Mouse (Mus musculus) cortical plate, adult 2 months (tissue): Measurements from ENCODE around the gene Rab3gap2. TPM values are rescaled to one million over a fixed set of nuclear protein-coding genes. Genes with fewer than 3 reads are reported as not detected.
A peak's percentile ranks its signal among the peaks of the same experiment; 100 is the strongest.

Experiments
- H3K27ac ChIP-seq: fragments of 200-500 bp; 2 replicates; pipeline ENCODE4 v1.5.1; 2012; ENCODE audit warnings: low read length, control low read depth, inconsistent platforms; ENCODE audit not compliant: insufficient read depth
- H3K4me1 ChIP-seq: fragments of 200-500 bp; 2 replicates; pipeline ENCODE4 v1.6.1; 2011; ENCODE audit warnings: low read length; ENCODE audit not compliant: control insufficient read depth, insufficient read depth
- H3K4me3 ChIP-seq: fragments of 200-500 bp; 2 replicates; pipeline ENCODE4 v1.5.1; 2011; ENCODE audit warnings: mild to moderate bottlenecking, low read length, control low read depth; ENCODE audit not compliant: insufficient read depth
- CTCF ChIP-seq: fragments of 200-500 bp; IDR thresholded peaks from 2 replicates; pipeline ENCODE4 v1.5.1; 2011; ENCODE audit warnings: mild to moderate bottlenecking, control low read depth, low read length; ENCODE audit not compliant: insufficient read depth; ENCODE audit errors: extremely low read depth
- POLR2A ChIP-seq: fragments of 200-500 bp; IDR thresholded peaks from 2 replicates; pipeline ENCODE4 v1.6.1; 2011; ENCODE audit warnings: mild to moderate bottlenecking, low read length, control low read depth; ENCODE audit not compliant: insufficient read depth; ENCODE audit errors: extremely low read depth
- polyA plus RNA-seq: library from polyadenylated mRNA; depleted of rRNA; stranded (reverse); fragments of >200 nt; gene quantifications from 2 replicates; pipeline ENCODE4 v1.2.3, GENCODE M21; 2012

Gene Rab3gap2
- polyA plus RNA-seq, 1 experiment, result 48.9 TPM

DNA sequence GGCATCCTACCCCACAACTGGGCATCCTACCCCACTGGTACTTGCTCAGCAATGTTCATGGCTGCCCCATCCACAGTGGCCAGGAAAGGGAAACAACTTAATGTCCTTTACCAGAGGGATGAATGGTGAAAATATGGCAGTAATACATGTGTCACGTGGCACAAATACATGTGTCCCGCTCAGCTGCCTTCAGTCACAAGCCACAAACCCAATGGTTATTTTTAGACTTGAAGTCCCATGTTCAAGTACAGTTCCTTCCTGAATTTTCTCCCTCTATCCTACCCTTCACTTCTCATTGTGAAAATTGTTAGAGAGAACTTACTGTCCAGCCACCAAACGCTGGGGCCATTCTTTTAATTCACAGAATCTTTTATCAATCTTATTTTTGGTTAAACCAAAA is 7.6 kb upstream of the Rab3gap2 start:
- TF ChIP-seq CTCF, result no peak
- TF ChIP-seq POLR2A, result no peak
- H3K4me1 ChIP-seq, result no peaks in the 10 kb centered on the region
- no peak overlapping the region for H3K4me3 ChIP-seq
- H3K27ac ChIP-seq, result no peak overlapping the region

DNA sequence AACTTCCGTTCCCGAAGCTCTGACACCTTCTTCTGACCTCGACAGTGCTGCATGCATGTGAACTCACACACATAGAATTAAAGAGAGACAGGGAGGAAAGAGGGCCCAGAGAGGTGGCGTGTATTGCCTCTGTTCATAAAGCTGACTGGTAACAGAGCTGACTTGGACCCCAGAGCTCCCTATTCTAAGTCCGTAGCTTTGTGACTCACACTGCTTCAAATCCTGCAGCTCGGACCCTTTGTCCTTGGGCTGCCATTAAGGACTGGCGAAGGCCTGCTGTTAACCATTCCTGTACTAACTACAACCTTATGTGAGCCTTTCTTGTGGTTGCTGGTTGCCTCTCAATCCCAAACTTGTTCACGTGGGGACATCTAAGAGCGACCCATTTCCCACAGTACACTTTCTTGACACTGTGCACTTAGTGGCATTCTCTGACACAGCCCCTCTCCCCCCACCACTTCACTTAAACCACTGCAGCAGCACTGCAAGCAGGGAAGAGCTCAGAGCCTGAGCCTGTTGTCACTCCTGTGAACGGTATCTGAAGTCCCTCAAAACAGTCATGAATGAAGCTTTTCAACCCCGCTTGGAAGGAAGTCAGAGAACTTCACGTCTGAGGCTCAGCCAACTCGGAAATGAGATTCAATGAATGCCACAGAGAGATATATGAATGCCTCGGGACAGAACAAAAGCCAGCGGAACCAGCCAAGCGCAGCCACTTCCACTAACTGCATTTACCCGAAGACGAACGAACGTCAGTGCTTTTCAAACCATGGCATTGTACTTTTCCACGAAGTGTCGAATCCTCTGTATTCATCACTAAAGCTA is 3.1 kb upstream of the Rab3gap2 start:
- TF ChIP-seq CTCF (no peak), POLR2A (no peak)
- Histone ChIP-seq H3K4me3 (no peak overlapping the region), H3K4me1 (peaks cover 4% of the 10 kb centered on the region; the same call in 1 of the 2 replicates), H3K27ac (no peak overlapping the region)

DNA sequence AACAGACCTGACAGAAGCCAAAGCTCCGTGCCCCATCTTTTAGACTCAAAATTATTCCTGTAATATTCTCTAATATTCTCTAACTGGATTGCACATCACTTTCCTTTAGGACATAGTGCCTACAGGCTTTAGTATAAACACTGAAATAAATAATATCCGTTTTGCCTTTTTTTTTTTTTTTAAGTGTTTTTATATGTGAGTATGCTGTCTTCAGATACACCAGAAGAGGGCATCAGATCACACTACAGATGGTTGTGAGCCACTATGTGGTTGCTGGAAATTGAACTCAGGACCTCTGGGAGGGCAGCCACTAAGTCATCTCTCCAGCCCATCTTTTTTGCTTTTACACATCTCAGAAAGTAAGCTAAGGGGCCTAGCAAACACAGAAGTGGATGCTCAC is 1.9 kb upstream of the Rab3gap2 start:
- Histone ChIP-seq H3K4me1 (peaks cover 4% of the 10 kb centered on the region; the same call in 1 of the 2 replicates), H3K27ac (no peak overlapping the region), H3K4me3 (no peak overlapping the region)
- TF ChIP-seq POLR2A (no peak), CTCF (no peak)

DNA sequence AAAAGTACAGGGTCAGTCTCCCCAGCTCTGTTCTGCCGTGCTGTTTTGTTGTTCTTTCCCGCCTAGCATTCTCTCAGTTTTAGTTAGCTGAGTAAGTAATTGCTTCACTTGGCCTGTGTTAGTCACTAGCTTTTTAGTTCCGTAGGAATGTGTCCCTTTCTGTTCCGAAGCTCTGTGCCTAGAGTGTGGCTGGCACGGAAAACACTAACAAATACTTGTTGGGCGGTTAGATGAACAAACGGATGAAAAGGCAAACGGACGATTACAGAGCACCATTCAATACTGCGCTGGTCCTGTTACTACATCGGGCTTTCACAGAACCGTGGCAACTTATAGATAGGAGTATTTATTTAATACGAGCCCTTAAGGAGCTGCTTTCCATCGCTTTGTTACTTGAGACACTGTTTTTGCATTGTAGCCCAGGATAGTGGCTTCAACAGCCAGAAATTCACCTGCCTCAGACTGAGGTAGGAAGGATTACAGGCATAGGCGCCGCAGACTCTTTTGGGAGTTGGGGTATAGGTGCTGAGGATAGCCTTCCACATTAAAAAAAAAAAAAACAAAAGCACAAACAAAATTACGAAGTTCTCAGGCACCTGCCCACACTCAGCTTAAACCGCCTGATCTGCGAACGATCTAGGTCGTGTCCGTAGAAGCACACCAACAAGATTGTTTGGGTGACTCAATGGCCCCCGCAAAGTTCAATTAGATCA is 565 bp upstream of the Rab3gap2 start:
- Histone ChIP-seq H3K4me1 (peaks cover 4% of the 10 kb centered on the region; the same call in 1 of the 2 replicates), H3K4me3 (peak overlapping the region; percentile 92), H3K27ac (peak overlapping the region; percentile 9; the same call in 1 of the 2 replicates)
- TF ChIP-seq CTCF (no peak), POLR2A (no peak)

DNA sequence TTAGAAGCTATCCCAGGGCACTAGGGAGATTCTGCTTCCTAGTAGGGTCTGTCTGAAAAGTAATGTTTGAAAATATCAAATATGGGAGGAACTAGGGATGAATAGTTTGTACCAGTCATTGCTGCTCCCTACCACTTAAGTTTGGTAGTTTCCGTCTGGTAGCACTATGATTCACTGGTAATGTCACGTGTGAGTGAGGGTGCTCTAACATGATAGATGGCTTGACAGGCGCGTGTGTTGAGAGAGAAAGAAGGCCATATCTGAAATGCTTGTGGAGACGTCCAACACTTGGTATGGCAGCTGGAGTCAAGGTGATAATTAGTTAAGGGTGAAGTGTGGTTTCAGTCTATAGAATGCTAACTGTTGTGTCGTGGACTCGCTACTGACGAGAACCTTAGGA is 1.2 kb downstream of the Rab3gap2 start:
- Histone ChIP-seq H3K4me1 (peaks cover 4% of the 10 kb centered on the region; the same call in 1 of the 2 replicates), H3K4me3 (peak overlapping the region; percentile 42), H3K27ac (no peak overlapping the region)
- TF ChIP-seq POLR2A (no peak), CTCF (no peak)

DNA sequence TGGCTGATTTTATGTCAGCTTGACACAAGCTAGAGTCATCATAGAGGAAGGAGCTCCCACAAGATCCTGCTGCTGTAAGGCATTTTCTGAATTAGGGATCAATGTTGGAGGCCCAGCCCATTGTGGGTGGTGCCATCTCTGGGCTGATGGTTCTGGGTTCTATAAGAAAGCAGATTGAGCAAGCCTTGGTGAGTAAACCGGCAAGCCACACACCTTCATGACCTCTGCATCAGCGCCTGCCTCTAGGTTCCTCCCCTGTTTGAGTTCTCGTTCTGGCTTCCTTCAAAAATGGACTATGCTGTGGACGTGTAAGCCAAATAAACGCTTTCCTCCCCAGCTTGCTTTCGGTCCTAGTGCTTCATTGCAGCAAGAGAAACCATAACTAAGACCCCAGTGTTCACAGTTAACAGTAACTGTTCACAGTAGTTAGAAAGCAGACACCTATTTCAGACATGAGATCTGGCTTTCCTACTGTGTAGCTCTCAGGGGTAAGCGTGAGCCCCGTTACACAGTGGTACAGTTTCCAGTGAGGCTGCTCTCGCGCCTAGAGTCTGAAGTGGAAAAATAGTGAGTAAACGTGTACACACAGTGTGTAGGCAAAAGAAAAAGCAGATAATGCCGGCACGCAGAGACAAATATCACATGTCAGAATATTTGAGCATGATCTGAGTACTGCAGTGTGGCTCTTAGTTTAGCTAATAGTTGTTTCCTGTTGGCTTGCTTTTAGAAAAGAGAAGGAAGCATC is 4.1 kb downstream of the Rab3gap2 start:
- Histone ChIP-seq H3K27ac (no peak overlapping the region), H3K4me3 (no peak overlapping the region), H3K4me1 (peaks cover 4% of the 10 kb centered on the region; the same call in 1 of the 2 replicates)
- no peak for TF ChIP-seq CTCF

DNA sequence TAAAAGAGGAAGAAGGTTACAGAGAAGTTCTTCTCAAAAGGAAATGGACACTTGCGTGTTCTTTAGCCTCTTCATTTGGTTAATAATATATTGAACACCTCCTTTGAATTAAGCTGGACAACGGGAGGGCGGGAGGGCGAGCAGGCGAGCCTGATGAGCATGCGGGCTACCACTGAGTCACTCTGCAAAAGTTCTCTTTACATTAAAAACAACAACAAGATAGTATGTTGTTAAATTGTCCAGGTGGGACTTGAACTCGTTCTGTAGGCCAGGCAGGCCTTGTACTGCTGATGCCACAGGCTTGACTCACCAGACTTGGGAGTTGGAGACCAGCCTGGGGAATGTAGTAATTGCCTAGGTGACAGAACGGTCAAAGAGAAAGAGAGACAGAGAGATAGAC is 4.8 kb downstream of the Rab3gap2 start:
- no peak for TF ChIP-seq CTCF
- TF ChIP-seq POLR2A, result no peak
- H3K4me1 ChIP-seq, result peaks cover 2% of the 10 kb centered on the region; the same call in 1 of the 2 replicates
- no peak overlapping the region for H3K4me3 ChIP-seq
- H3K27ac ChIP-seq, result no peak overlapping the region

DNA sequence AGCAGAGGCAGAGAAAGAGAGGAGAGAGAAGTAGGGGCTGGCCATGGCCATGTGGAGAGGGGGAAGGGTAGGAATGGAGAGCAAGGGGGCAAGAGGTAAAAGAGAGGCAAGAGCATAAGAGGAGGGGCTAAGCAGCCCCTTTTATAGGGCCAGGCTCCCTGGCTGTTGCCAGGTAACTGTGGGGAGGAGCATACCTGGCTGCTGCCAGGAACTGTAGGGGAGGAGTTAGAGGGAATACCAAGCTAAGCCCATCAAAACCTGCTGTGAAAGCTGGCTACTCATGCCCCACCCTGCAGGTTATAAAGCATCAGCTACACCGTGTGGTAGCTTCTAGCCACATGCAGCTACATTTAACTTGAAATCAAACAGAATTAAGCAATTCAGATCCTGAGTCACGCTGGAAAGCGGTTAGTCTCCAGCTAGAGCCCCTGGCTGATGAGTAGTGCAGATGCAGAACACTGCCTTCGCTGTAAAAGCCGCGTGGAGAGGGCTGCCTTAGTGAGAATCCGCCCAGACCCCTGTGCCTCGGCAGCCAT is 5.8 kb downstream of the Rab3gap2 start:
- no peak overlapping the region for H3K4me3 ChIP-seq
- peak overlapping the region; percentile 64; the same call in 1 of the 2 replicates for H3K27ac ChIP-seq
- peaks cover 2% of the 10 kb centered on the region; the same call in 1 of the 2 replicates for H3K4me1 ChIP-seq
- TF ChIP-seq CTCF (no peak), POLR2A (peak; percentile 23; the same call in 1 of the 2 replicates)

DNA sequence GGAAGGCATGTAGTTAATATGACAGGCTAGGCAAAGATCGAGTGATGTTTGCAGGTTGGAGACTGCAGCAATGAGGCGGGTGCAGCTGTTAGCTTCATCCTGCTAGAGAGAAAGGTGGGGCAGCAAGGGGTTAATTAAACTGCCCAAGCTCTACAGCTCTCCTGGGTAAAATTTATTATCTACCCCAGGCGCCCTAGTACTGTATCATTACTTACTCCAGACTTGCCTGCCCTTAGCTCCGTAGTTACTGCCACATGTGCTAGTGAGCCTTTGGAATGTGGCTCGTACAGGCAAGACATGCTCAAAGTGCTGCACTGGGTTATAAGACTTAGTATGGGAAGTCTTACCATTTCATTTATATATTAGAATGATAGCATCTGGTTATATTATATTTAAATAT is 12.4 kb downstream of the Rab3gap2 start:
- Histone ChIP-seq H3K27ac (no peak overlapping the region), H3K4me3 (no peak overlapping the region), H3K4me1 (peaks cover 6% of the 10 kb centered on the region; the same call in 1 of the 2 replicates)
- TF ChIP-seq POLR2A (no peak), CTCF (no peak)
